Mouse (Mus musculus) forebrain, postnatal 0 days (tissue): ENCODE results near the gene Gorab. TPM values are rescaled to one million over a fixed set of nuclear protein-coding genes. Genes with fewer than 3 reads are reported as not detected.

Experiments used
- ATAC-seq: fragments of 200-750 bp; cut with Nextera tagmentation; 2 replicates; pipeline ENCODE4 v1.8.0; 2017; ENCODE audit warnings: mild to moderate bottlenecking, moderate library complexity
- DNase-seq: peaks from one replicate; pipeline ENCODE4 v3.0.0-alpha.2; 2015
- H3K27ac ChIP-seq: fragments of 300-500 bp; sonication (generic); 2 replicates; pipeline ENCODE4 v1.5.1; 2014; ENCODE audit warnings: low read depth, mild to moderate bottlenecking, antibody characterized with exemption, low read length, moderate library complexity, mixed read lengths
- H3K27me3 ChIP-seq: fragments of 300-500 bp; sonication (generic); 2 replicates; pipeline ENCODE4 v1.6.1; 2014; ENCODE audit warnings: mild to moderate bottlenecking, low read length, mixed read lengths; ENCODE audit not compliant: insufficient read depth
- H3K36me3 ChIP-seq: fragments of 300-500 bp; sonication (generic); 2 replicates; pipeline ENCODE4 v1.6.1; 2014; ENCODE audit warnings: mild to moderate bottlenecking, moderate library complexity; ENCODE audit not compliant: insufficient read depth
- H3K4me1 ChIP-seq: fragments of 300-500 bp; sonication (generic); 2 replicates; pipeline ENCODE4 v1.6.1; 2014; ENCODE audit warnings: antibody characterized with exemption; ENCODE audit not compliant: insufficient read depth
- H3K4me2 ChIP-seq: fragments of 300-500 bp; sonication (generic); 2 replicates; pipeline ENCODE4 v1.6.1; 2014; ENCODE audit warnings: low read depth, mild to moderate bottlenecking, moderate library complexity
- H3K4me3 ChIP-seq: fragments of 300-500 bp; sonication (generic); 2 replicates; pipeline ENCODE4 v1.5.1; 2014; ENCODE audit warnings: low read depth, low read length, mixed read lengths
- H3K9ac ChIP-seq: fragments of 300-500 bp; sonication (generic); 2 replicates; pipeline ENCODE4 v1.6.1; 2014; ENCODE audit warnings: mild to moderate bottlenecking
- H3K9me3 ChIP-seq: fragments of 300-500 bp; sonication (generic); 2 replicates; pipeline ENCODE4 v1.6.1; 2016; ENCODE audit warnings: low read length
- CTCF ChIP-seq: sonication (generic); IDR thresholded peaks from 2 replicates; pipeline ENCODE4 v1.5.1; 2016; ENCODE audit warnings: antibody characterized with exemption, control low read depth, low read depth
- WGBS: fragments of 180-500 bp; shearing (Covaris S2); extraction: QIAGEN DNeasy Blood & Tissue Kit; methylation state at CpG from one replicate; pipeline ENCODE4 v1.1.7; 2014; 5-methylcytosine and 5-hydroxymethylcytosine counted together
- polyA plus RNA-seq: library from polyadenylated mRNA; unstranded; fragments of >200 nt; fragmentation: Nextera tagmentation; extraction: Ambion mirVana; gene quantifications from 2 replicates; pipeline ENCODE4 v1.2.1, GENCODE M21; 2015
- total RNA-seq: library from RNA; depleted of rRNA; stranded (reverse); fragments of >200 nt; gene quantifications from 2 replicates; pipeline ENCODE4 v1.2.3, GENCODE M21; 2014

Gorab gene
- total and polyA plus RNA-seq, 2 experiments from 2014 or later: 15.8 to 18.6 TPM

- no peak overlapping the region for H3K9ac ChIP-seq
- H3K4me2 ChIP-seq: no peak overlapping the region
- no peak overlapping the region for H3K27ac ChIP-seq
- no peak for TF ChIP-seq CTCF
- H3K27me3 ChIP-seq: no peaks in the 10 kb centered on the region
- no peak overlapping the region for H3K4me3 ChIP-seq
- no peaks in the 10 kb centered on the region for H3K9me3 ChIP-seq
- H3K4me1 ChIP-seq: no peaks in the 10 kb centered on the region
- ATAC-seq: no peak
- no peak for DNase-seq
- no peaks in the 10 kb centered on the region for H3K36me3 ChIP-seq
- 58% methylated on average over 6 of the region's 6 CpGs for WGBS
These were observed 25.5 kb downstream of the Gorab start for GRCm38 (mm10) chr1:163377924-163378323.

GRCm38 (mm10) chr1:163376818-163377581, 26.5 kb downstream of the Gorab start:
- Histone ChIP-seq H3K27me3 (no peaks in the 10 kb centered on the region), H3K9me3 (no peaks in the 10 kb centered on the region), H3K27ac (no peak overlapping the region), H3K4me2 (no peak overlapping the region), H3K36me3 (no peaks in the 10 kb centered on the region), H3K9ac (no peak overlapping the region), H3K4me3 (no peak overlapping the region), H3K4me1 (no peaks in the 10 kb centered on the region)
- WGBS: 84% methylated on average over 6 of the region's 6 CpGs
- no peak for TF ChIP-seq CTCF
- ATAC-seq (no peak), DNase-seq (no peak)

- Histone ChIP-seq H3K27ac (no peak overlapping the region), H3K27me3 (no peaks in the 10 kb centered on the region), H3K4me3 (no peak overlapping the region), H3K9me3 (no peaks in the 10 kb centered on the region), H3K36me3 (no peaks in the 10 kb centered on the region), H3K4me2 (no peak overlapping the region), H3K4me1 (no peaks in the 10 kb centered on the region), H3K9ac (no peak overlapping the region)
- ATAC-seq (no peak), DNase-seq (no peak)
- TF ChIP-seq CTCF: no peak
- WGBS: 72% methylated on average over 5 of the region's 5 CpGs
These were observed 29.0 kb downstream of the Gorab start for GRCm38 (mm10) chr1:163374455-163374854.

- no peak overlapping the region for H3K27ac ChIP-seq
- no peaks in the 10 kb centered on the region for H3K9me3 ChIP-seq
- no peak for TF ChIP-seq CTCF
- no peak overlapping the region for H3K4me3 ChIP-seq
- H3K27me3 ChIP-seq: no peaks in the 10 kb centered on the region
- no peaks in the 10 kb centered on the region for H3K36me3 ChIP-seq
- H3K4me1 ChIP-seq: no peaks in the 10 kb centered on the region
- no peak overlapping the region for H3K9ac ChIP-seq
- ATAC-seq (no peak), DNase-seq (no peak)
- H3K4me2 ChIP-seq: no peak overlapping the region
- WGBS: 52% methylated on average over 8 of the region's 8 CpGs
These were observed 41.3 kb downstream of the Gorab start for GRCm38 (mm10) chr1:163362202-163362601.

- Histone ChIP-seq H3K4me3 (no peak overlapping the region), H3K27ac (no peak overlapping the region), H3K9me3 (no peaks in the 10 kb centered on the region), H3K4me2 (no peak overlapping the region), H3K36me3 (no peaks in the 10 kb centered on the region), H3K9ac (no peak overlapping the region), H3K4me1 (no peaks in the 10 kb centered on the region), H3K27me3 (no peaks in the 10 kb centered on the region)
- no peak for TF ChIP-seq CTCF
- WGBS: 69% methylated on average over 5 of the region's 5 CpGs
- ATAC-seq (no peak), DNase-seq (no peak)
These were observed 42.1 kb downstream of the Gorab start for GRCm38 (mm10) chr1:163361376-163361775.

GRCm38 (mm10) chr1:163360796-163361195, 42.7 kb downstream of the Gorab start:
- DNase-seq (no peak), ATAC-seq (no peak)
- Histone ChIP-seq H3K9me3 (no peaks in the 10 kb centered on the region), H3K36me3 (no peaks in the 10 kb centered on the region), H3K4me3 (no peak overlapping the region), H3K4me2 (no peak overlapping the region), H3K9ac (no peak overlapping the region), H3K27me3 (no peaks in the 10 kb centered on the region), H3K27ac (no peak overlapping the region), H3K4me1 (no peaks in the 10 kb centered on the region)
- TF ChIP-seq CTCF: no peak
- WGBS: 60% methylated on average over 6 of the region's 6 CpGs

- Histone ChIP-seq H3K9me3 (no peaks in the 10 kb centered on the region), H3K36me3 (no peaks in the 10 kb centered on the region), H3K4me3 (no peak overlapping the region), H3K27me3 (no peaks in the 10 kb centered on the region), H3K4me1 (no peaks in the 10 kb centered on the region), H3K9ac (no peak overlapping the region), H3K4me2 (no peak overlapping the region), H3K27ac (no peak overlapping the region)
- ATAC-seq (no peak), DNase-seq (no peak)
- TF ChIP-seq CTCF: no peak
- WGBS: 98% methylated on average over 3 of the region's 3 CpGs
These were observed 43.9 kb downstream of the Gorab start for GRCm38 (mm10) chr1:163359521-163359920.
